Mouse (Mus musculus) ES-E14 (cell line): ENCODE results near the gene Amh.

Experiments
- CHD2 ChIP-seq: IDR thresholded peaks from 2 replicates; pipeline ENCODE4 v1.6.1; 2014; ENCODE audit warnings: mild to moderate bottlenecking, low read depth, low read length, inconsistent platforms
- HCFC1 ChIP-seq: IDR thresholded peaks from 2 replicates; pipeline ENCODE4 v1.6.1; 2012; ENCODE audit warnings: low read length, inconsistent platforms, borderline replicate concordance; ENCODE audit not compliant: insufficient read depth
- MAFK ChIP-seq: IDR thresholded peaks from 2 replicates; pipeline ENCODE4 v1.6.1; 2014; ENCODE audit warnings: mild to moderate bottlenecking, low read depth, low read length, inconsistent platforms; ENCODE audit not compliant: insufficient read depth
- ZC3H11A ChIP-seq: IDR thresholded peaks from 2 replicates; pipeline ENCODE4 v1.6.1; 2012; ENCODE audit warnings: low read depth, mild to moderate bottlenecking, inconsistent platforms, low read length, borderline replicate concordance
- ZNF384 ChIP-seq: IDR thresholded peaks from 2 replicates; pipeline ENCODE4 v1.6.1; 2012; ENCODE audit warnings: low read depth, low read length, inconsistent platforms

GRCm38 (mm10) chr10:80824827-80825226, 19.8 kb downstream of the Amh start:
- no peak for TF ChIP-seq MAFK
- no peak for TF ChIP-seq ZNF384
- no peak for TF ChIP-seq CHD2
- TF ChIP-seq HCFC1, result no peak
- 0 out of 2 replicates have a peak, but pooled peaks have one; percentile 6 for TF ChIP-seq ZC3H11A
